Mouse (Mus musculus) cerebellum, adult 2 months (tissue): ENCODE data around the gene Vsig10.
A peak's percentile ranks its signal among the peaks of the same experiment; 100 is the strongest.

Experiments
- CTCF ChIP-seq: fragments of 200-500 bp; IDR thresholded peaks from 2 replicates; pipeline ENCODE4 v1.5.1; 2011; ENCODE audit warnings: low read depth, mild to moderate bottlenecking, control low read depth, low read length, moderate library complexity, borderline replicate concordance; ENCODE audit not compliant: insufficient read depth
- POLR2A ChIP-seq: fragments of 200-500 bp; IDR thresholded peaks from 2 replicates; pipeline ENCODE4 v1.6.1; 2011; ENCODE audit warnings: low read length, control low read depth, borderline replicate concordance; ENCODE audit not compliant: insufficient read depth

DNA sequence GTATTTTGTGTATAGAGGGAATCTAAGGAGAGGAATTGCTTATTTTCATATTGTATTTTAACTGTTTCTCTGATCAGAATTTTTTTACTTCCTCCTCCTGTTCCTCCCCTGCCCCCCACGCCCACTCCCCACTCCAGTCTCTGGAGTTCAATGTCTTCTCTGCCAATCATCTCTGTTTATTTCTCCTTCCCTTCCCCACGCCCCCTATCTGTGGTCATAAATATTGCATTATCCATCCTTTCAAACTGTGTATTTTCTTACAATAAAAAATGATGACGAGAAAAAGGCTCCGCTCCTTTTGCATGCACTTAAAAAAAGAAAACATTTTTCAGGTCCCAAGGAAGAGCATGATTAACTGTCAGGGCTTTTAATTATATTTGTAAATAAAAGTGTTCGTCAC is 44.1 kb upstream of the Vsig10 start:
- TF ChIP-seq CTCF (peak; percentile 6; the same call in 1 of the 2 replicates), POLR2A (no peak)
